Mouse (Mus musculus): ENCODE data around the gene Lkaaear1.
A peak's percentile ranks its signal among the peaks of the same experiment; 100 is the strongest.

Gene Lkaaear1

GRCm38 (mm10) chr2:181683381-181683780 lies 14.9 kb downstream of the Lkaaear1 start:
- DNase-seq (ENCODE audit: low spot score in 2 of 2), result no peak

GRCm38 (mm10) chr2:181681978-181682377 lies 16.3 kb downstream of the Lkaaear1 start:
- no peak for DNase-seq (ENCODE audit: low spot score in 2 of 2)

DNA sequence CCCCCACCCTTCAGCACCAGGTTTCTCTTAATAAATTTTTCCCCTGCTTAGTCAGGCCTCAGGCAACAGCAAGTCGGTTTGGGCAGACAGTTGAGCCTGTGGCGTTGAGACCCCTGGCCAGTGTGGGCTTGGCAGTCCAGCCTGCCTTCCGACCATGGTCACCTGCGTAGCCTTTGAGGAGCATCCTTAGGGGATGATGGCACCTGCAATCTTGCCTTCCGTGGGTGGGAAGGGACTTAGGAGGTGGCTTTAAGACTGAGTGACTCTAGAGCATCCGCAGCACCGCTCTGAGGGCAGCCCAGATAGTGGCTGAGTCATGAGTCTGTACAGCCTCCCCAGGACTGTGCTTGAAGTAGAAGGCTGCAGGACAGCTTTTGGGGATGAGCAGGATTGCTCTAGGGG lies 17.5 kb downstream of the Lkaaear1 start:
- DNase-seq (ENCODE audit: low spot score in 2 of 2), result no peak

GRCm38 (mm10) chr2:181679951-181680715 lies 18.1 kb downstream of the Lkaaear1 start, which contains the start of gene Tcea2:
TSS of gene Tcea2 (plus strand) at chr2:181680310.
- peak in 1 of 2 experiments; percentile 72 for DNase-seq (ENCODE audit: low spot score in 2 of 2)

GRCm38 (mm10) chr2:181678780-181679179 lies 19.5 kb downstream of the Lkaaear1 start:
- DNase-seq (ENCODE audit: low spot score in 2 of 2), result peak; percentile 73 to 84

GRCm38 (mm10) chr2:181677755-181678098 lies 20.5 kb downstream of the Lkaaear1 start:
- no peak for DNase-seq (ENCODE audit: low spot score in 2 of 2)

DNA sequence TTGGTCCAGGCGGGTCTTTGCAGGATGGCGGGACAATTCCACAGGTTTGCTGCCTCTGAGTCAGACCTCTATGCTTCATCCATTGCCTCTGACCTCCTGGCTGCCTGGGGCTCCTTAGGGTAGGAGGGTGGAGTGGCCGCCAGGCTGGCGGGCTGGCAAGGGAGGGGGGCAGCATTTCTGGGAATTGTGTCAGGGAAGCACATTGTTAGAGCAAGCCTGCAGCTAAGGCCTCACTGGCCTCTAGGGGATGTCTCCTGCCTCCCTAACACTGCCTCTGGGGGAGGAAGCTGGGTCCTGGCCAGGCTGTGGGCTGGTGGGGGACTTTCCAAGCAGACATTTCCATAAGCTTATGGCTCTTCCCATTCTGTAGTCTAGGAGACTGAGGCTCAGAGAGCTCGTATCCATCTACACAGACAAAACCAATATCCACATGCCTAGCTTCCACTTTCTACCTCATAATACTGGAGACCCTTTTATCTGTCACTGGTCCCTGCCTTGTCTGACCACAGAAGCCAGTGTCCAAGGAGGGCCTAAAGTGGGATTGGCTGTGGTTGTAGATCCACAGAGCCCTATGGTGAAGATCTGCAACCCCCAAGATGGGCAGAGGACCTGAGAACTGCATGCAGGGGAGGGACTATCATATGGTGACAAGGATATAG lies 21.0 kb downstream of the Lkaaear1 start:
- no peak for DNase-seq (ENCODE audit: low spot score in 2 of 2)

GRCm38 (mm10) chr2:181676424-181676823 lies 21.8 kb downstream of the Lkaaear1 start:
- no peak for DNase-seq (ENCODE audit: low spot score in 2 of 2)

GRCm38 (mm10) chr2:181675454-181675853 lies 22.8 kb downstream of the Lkaaear1 start:
- DNase-seq (ENCODE audit: low spot score in 2 of 2), result peak in 1 of 2 experiments; percentile 38

GRCm38 (mm10) chr2:181674934-181675333 lies 23.3 kb downstream of the Lkaaear1 start:
- no peak for DNase-seq (ENCODE audit: low spot score in 2 of 2)

- no peak for DNase-seq (ENCODE audit: low spot score in 2 of 2)
Measured at GRCm38 (mm10) chr2:181673501-181673900, 24.7 kb downstream of the Lkaaear1 start.

- DNase-seq (ENCODE audit: low spot score in 2 of 2), result no peak
Measured at GRCm38 (mm10) chr2:181671984-181672383, 26.3 kb downstream of the Lkaaear1 start.

GRCm38 (mm10) chr2:181671326-181671725 lies 26.9 kb downstream of the Lkaaear1 start, which contains the start of gene Sox18:
TSS of gene Sox18 (minus strand) at chr2:181671640.
- DNase-seq (ENCODE audit: low spot score in 2 of 2), result no peak

GRCm38 (mm10) chr2:181670913-181671311 lies 27.3 kb downstream of the Lkaaear1 start:
- no peak for DNase-seq (ENCODE audit: low spot score in 2 of 2)

DNA sequence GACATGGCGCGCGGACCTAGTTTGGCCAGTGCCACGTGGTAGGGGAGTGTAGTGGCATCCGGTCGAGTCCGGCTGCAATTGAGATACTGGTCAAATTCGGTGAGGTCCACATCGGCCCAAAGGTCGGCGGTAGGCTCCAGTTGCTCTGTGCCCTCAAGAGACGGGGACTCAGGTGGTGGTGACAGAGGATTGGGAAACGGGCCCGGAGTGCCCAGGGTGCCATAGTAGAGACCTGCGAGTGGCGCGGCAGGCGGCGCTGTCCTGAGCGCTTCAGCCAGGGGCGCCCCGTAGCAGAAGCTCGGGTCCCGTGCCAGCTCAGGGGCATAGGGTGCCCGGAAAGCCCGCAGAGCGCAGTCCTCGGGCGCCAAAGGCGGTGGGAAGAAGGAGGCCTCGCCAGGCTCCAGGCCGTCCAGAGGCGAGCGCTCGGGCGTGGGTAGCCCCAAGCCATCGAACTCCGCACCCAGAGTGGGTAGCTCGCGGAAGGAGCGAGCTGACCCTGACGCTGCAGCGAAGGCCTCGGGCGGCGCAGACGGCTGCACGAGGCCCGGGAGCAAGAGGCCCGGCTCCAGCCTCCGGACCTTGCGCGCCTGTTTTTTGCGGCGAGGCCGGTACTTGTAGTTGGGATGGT lies 27.8 kb downstream of the Lkaaear1 start:
- DNase-seq (ENCODE audit: low spot score in 2 of 2), result no peak

- DNase-seq (ENCODE audit: low spot score in 2 of 2), result no peak
Measured at GRCm38 (mm10) chr2:181663298-181663630, 35.0 kb downstream of the Lkaaear1 start.

DNA sequence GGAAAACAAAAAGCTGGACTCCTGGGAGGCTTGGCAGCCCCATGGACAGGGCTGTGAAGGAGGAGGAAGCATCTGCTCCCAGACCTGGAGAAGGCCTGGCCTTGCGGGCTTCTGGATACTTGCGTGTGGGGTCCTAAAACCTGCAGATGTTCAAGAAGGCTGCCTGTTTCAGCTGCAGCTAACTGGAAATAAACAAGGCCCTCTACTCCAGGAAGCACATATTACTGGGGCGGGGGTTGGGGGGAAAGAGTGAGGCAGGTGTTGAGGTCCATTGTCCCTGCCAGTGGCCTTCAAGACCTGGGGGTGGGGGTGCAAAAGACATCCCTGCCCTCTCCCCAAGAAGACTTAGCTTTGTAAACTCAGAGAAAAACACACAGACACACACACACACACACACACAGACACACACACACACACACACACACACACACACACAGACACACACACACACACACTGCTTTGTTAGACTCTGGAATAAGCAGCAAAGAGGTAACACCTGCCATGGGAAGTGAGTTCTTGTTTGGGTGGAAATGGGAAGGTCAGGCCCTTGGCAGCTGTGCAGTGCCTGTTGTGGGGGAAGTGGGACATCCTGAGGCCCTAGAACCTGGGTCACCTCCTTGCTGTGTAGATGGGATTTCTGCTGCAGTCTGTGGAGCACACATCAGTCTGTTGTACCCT lies 35.5 kb downstream of the Lkaaear1 start:
- DNase-seq (ENCODE audit: low spot score in 2 of 2), result no peak

DNA sequence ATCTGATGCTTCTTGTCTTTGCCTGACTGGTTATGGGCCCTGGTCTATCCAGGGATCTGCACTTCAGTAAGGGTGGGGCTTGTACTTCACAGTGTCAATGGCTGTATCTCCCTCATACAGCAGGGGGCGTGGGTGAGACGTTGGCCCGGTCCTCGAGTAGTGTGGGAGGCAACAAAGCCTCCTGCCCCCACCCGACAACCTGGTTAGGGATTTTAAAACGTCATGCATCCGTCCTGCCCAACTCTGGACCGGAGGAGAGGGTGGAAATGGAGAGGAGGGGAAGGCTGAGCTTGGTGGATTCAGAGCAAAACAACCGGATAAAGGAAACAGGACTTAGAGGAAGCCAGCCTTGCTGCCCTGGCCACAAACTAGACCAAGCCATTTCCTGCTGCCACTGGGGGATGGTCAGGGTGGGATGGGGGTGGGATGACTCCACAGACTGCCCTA lies 38.6 kb downstream of the Lkaaear1 start:
- peak in 1 of 2 experiments; percentile 86 for DNase-seq (ENCODE audit: low spot score in 2 of 2)

GRCm38 (mm10) chr2:181658930-181659555 lies 39.2 kb downstream of the Lkaaear1 start:
- DNase-seq (ENCODE audit: low spot score in 2 of 2), result peak in 1 of 2 experiments; percentile 78

DNA sequence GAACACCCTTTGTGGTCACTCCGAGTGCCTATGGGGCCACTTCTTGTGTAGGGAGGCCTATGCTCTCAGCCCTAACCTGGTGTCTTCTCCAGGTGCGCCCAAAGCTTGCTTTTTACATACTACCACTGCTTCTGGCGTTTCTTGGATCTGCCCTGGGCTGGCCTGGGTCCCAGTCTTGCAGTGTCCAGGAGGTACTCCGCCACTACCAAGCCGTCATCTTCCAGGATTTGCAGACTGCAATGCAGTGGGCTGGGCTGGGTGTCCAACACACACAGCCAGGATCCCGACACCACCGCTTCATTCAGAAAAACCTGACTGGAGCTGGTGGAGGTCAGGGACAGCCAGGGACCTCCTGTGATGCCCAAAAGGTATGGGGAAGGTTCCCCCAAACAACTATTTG lies 39.7 kb downstream of the Lkaaear1 start:
- DNase-seq (ENCODE audit: low spot score in 2 of 2), result no peak

DNA sequence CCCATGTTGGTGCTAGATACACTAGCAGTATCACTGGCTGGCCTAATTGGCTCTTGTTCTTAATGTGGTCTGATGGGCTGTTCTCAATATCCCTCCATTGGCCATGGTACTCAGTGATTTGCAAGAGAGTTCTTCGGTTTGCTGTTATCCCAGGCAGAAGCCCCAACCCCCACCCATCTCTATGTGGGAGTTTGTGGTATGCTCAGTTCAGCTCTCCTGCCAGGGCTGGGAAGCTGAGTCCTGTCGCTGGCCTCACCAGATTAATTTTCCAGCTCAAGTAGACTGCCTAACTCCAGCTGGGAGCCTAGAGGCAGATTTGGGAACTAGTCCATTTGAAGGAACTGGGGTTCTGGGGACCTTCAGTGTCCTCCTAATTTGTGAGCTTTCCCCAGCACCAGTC lies 40.8 kb downstream of the Lkaaear1 start:
- DNase-seq (ENCODE audit: low spot score in 2 of 2), result no peak

DNA sequence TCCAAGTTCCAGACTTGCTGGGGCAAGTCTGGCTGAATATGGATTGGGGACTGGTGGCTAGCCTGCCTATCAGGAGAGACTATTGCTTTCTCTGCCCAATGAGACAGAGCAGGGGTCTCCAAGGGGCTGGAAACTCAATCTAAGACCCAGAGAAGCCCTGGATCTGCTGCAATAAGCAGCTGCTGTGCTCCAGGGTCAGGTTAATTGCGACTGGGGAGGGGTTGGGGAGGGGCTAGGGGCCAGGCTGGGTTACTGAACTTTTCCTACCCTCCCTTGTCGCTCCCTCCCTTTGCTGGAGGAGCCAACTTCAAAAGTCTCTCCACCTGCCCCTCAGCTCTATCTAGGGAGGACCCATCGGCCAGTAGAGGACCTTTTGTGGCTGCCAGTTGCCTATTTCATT lies 41.5 kb downstream of the Lkaaear1 start, which contains the start of gene Gm29797:
Gene Gm29797 (plus strand): TSS at position 301 of the 400 bp plus-strand sequence.
- no peak for DNase-seq (ENCODE audit: low spot score in 2 of 2)
